Mouse (Mus musculus) layer of hippocampus, postnatal 10 days (tissue): Measurements from ENCODE around the gene 9530077C05Rik. TPM values are rescaled to one million over a fixed set of nuclear protein-coding genes. Genes with fewer than 3 reads are reported as not detected.
"Not testable (repeated sequence)": the region's sequence is repeated elsewhere in the genome, so short reads cannot be mapped to it uniquely, and the experiment has no call there.

Source experiments
- DNase-seq, 2 experiments: peaks; one replicate each; pipeline ENCODE4 v3.0.0; 2021; ENCODE audit warnings: low spot score in 2 of 2
- long read RNA-seq: library from polyadenylated mRNA; stranded (forward); transcript quantifications from one replicate; pipeline ENCODE4 v2.0.0, GENCODE M21; 2023
- total RNA-seq, 2 experiments: library from RNA; stranded (reverse); gene quantifications; 2 replicates each; pipeline ENCODE4 v1.2.3; 2021

9530077C05Rik gene
- 1 to 10 TPM; 9.3 to 9.5 TPM for total RNA-seq
- long read RNA-seq, transcript 9530077C05Rik-201 (7 exons, 2,223 nt), result major isoform, 5 of 22 reads
- long read RNA-seq, partial matches to known transcripts, result 14 of 22 reads
- long read RNA-seq, other reads (novel, unspliced or antisense), result 3 of 22 reads

GRCm38 (mm10) chr9:22411002-22411857, at the start of gene 9530077C05Rik:
Gene 9530077C05Rik, plus strand, starts transcription at chr9:22411513.
- DNase-seq, result peak; percentile 98

GRCm38 (mm10) chr9:22366221-22366620, 45.1 kb upstream of the 9530077C05Rik start:
- DNase-seq, result no peak

GRCm38 (mm10) chr9:22366621-22367020, 44.7 kb upstream of the 9530077C05Rik start:
- no peak for DNase-seq

- peak in 1 of 2 experiments; percentile 22 for DNase-seq
Measured at GRCm38 (mm10) chr9:22368030-22368429, 43.3 kb upstream of the 9530077C05Rik start.

- DNase-seq, result peak in 1 of 2 experiments; percentile 13
Measured at GRCm38 (mm10) chr9:22372760-22373159, 38.6 kb upstream of the 9530077C05Rik start.

- DNase-seq, result peak; percentile 14 to 18
Measured at GRCm38 (mm10) chr9:22376086-22376485, 35.2 kb upstream of the 9530077C05Rik start.

GRCm38 (mm10) chr9:22385890-22386289, 25.4 kb upstream of the 9530077C05Rik start:
- no peak for DNase-seq

- DNase-seq, result no peak
Measured at GRCm38 (mm10) chr9:22387901-22388300, 23.4 kb upstream of the 9530077C05Rik start.

GRCm38 (mm10) chr9:22388401-22388980, 22.8 kb upstream of the 9530077C05Rik start:
- DNase-seq, result peak; percentile 10 to 33

GRCm38 (mm10) chr9:22389021-22389476, 22.3 kb upstream of the 9530077C05Rik start, which contains the start of gene Anln:
Gene Anln, minus strand, starts transcription at chr9:22389188.
- DNase-seq, result peak; percentile 87 to 91

- no peak for DNase-seq
Measured at GRCm38 (mm10) chr9:22389736-22390245, 21.5 kb upstream of the 9530077C05Rik start.

- DNase-seq, result no peak
Measured at GRCm38 (mm10) chr9:22390390-22390789, 20.9 kb upstream of the 9530077C05Rik start.

- no peak for DNase-seq
Measured at GRCm38 (mm10) chr9:22394725-22395124, 16.6 kb upstream of the 9530077C05Rik start.

GRCm38 (mm10) chr9:22399021-22399420, 12.3 kb upstream of the 9530077C05Rik start:
- peak in 1 of 2 experiments; percentile 23 for DNase-seq

GRCm38 (mm10) chr9:22402001-22402400, 9.3 kb upstream of the 9530077C05Rik start:
- no peak for DNase-seq

- DNase-seq, result no peak
Measured at GRCm38 (mm10) chr9:22402976-22403375, 8.3 kb upstream of the 9530077C05Rik start.

- not testable (repeated sequence) for DNase-seq
Measured at GRCm38 (mm10) chr9:22403501-22403900, 7.8 kb upstream of the 9530077C05Rik start.

- DNase-seq, result no peak
Measured at GRCm38 (mm10) chr9:22405414-22405813, 5.9 kb upstream of the 9530077C05Rik start.

- DNase-seq, result not testable (repeated sequence)
Measured at GRCm38 (mm10) chr9:22407633-22408032, 3.7 kb upstream of the 9530077C05Rik start.

- DNase-seq, result not testable (repeated sequence)
Measured at GRCm38 (mm10) chr9:22408344-22408743, 3.0 kb upstream of the 9530077C05Rik start.

GRCm38 (mm10) chr9:22409501-22409900, 1.8 kb upstream of the 9530077C05Rik start:
- no peak for DNase-seq

- no peak for DNase-seq
Measured at GRCm38 (mm10) chr9:22416187-22416586, 4.9 kb downstream of the 9530077C05Rik start.
